Mouse (Mus musculus) liver, embryonic 14.5 days (tissue): ENCODE measurements around the gene Nit1.

Experiments
- CTCF ChIP-seq: IDR thresholded peaks from 2 replicates; pipeline ENCODE4 v1.5.1; 2016; ENCODE audit warnings: antibody characterized with exemption, low read depth, control low read depth
- EP300 ChIP-seq: IDR thresholded peaks from 2 replicates; pipeline ENCODE4 v1.6.1; 2016; ENCODE audit warnings: antibody characterized with exemption, low read depth

GRCm38 (mm10) chr1:171388376-171389102 is 43.1 kb upstream of the Nit1 start, which contains the start of gene Arhgap30:
- TF ChIP-seq EP300 (no peak), CTCF (no peak)
